28 mouse cellular contexts compared by ENCODE assay signal in genomic region chr5:96402555-96402954, GRCm38 (mm10). TPM values are rescaled to one million over a fixed set of nuclear protein-coding genes. Genes with fewer than 3 reads are reported as not detected.
A peak's percentile ranks its signal among the peaks of the same experiment; 100 is the strongest.
DNase-seq lines count a peak whose midpoint lies in the region; ATAC-seq and TF ChIP-seq lines count a peak whose summit lies in the region.
"Had no signal": no experiment of that assay in that cellular context is flagged by ENCODE, and none has a peak within 500 bp of the region (broad histone marks: within the 10 kb centered on the region; RNA-seq: fewer than 3 reads in every experiment).

No protein-coding gene starts in this region.

- no peak overlapping the region for H3K4me2 ChIP-seq in kidney, embryonic 14.5 days (replicated peaks; ENCODE audit: low read depth, low read length)
- H3K4me2 ChIP-seq in intestine, embryonic 16.5 days (ENCODE audit: low read depth, low read length): no peak overlapping the region
- no peak overlapping the region for H3K4me2 ChIP-seq in kidney, embryonic 16.5 days (replicated peaks; ENCODE audit: low read depth, low read length)
- H3K4me2 ChIP-seq: heart, embryonic 12.5 days; liver, embryonic 12.5 days; midbrain, embryonic 12.5 days; neural tube, embryonic 15.5 days had no signal

- intact Hi-C loops in left cerebral cortex, postnatal 10 days (cut with DNase I): no loop called here

- 0 out of 2 replicates have a peak, but pooled peaks cover 10% of the 10 kb centered on the region for H3K4me1 ChIP-seq in kidney, embryonic 14.5 days (ENCODE audit: control insufficient read depth, insufficient read depth, low read length)
- no peaks in the 10 kb centered on the region for H3K4me1 ChIP-seq in intestine, embryonic 16.5 days (ENCODE audit: control insufficient read depth, insufficient read depth, low read length)
- H3K4me1 ChIP-seq in kidney, embryonic 16.5 days (ENCODE audit: insufficient read depth, low read length): peaks cover 15% of the 10 kb centered on the region; the same call in 1 of the 2 replicates
- no peaks in the 10 kb centered on the region; the same call in 1 of the 2 replicates for H3K4me1 ChIP-seq in small intestine, adult 2 months (ENCODE audit: control insufficient read depth, insufficient read depth, insufficient read length, low read length)
- no peaks in the 10 kb centered on the region for H3K4me1 ChIP-seq in cerebellum, adult 2 months (ENCODE audit: control insufficient read depth, insufficient read depth, low read length)
- H3K4me1 ChIP-seq: liver, embryonic 12.5 days had no signal

- H3K9me3 ChIP-seq in kidney, embryonic 14.5 days (ENCODE audit: control insufficient read depth, low read length): no peaks in the 10 kb centered on the region
- no peaks in the 10 kb centered on the region for H3K9me3 ChIP-seq in intestine, embryonic 16.5 days (ENCODE audit: control insufficient read depth, low read length)
- H3K9me3 ChIP-seq in kidney, embryonic 16.5 days (ENCODE audit: low read length): no peaks in the 10 kb centered on the region
- H3K9me3 ChIP-seq: embryonic facial prominence, embryonic 10.5 days; G1E; heart, embryonic 12.5 days; liver, embryonic 12.5 days; midbrain, embryonic 12.5 days; neural tube, embryonic 15.5 days had no signal

- TF ChIP-seq POLR2A in small intestine, adult 2 months (IDR thresholded peaks at IDR 0.05; ENCODE audit: low read depth, low read length): no peak
- TF ChIP-seq POLR2A in cerebellum, adult 2 months (IDR thresholded peaks at IDR 0.05; ENCODE audit: borderline replicate concordance, insufficient read depth, low read length): no peak

- no peak overlapping the region for H3K9ac ChIP-seq in kidney, embryonic 14.5 days (ENCODE audit: low read depth, low read length)
- H3K9ac ChIP-seq in intestine, embryonic 16.5 days (ENCODE audit: low read depth, low read length): no peak overlapping the region
- H3K9ac ChIP-seq in kidney, embryonic 16.5 days (replicated peaks; ENCODE audit: low read length): no peak overlapping the region
- H3K9ac ChIP-seq: forebrain, postnatal 0 days; heart, embryonic 12.5 days; liver, embryonic 12.5 days; midbrain, embryonic 12.5 days; neural tube, embryonic 15.5 days had no signal

- no peak overlapping the region for H3K27ac ChIP-seq in kidney, embryonic 14.5 days (ENCODE audit: low read depth, low read length)
- H3K27ac ChIP-seq in intestine, embryonic 16.5 days (ENCODE audit: low read length): peak overlapping the region; percentile 55
- no peak overlapping the region for H3K27ac ChIP-seq in kidney, embryonic 16.5 days (ENCODE audit: low read length)
- peak overlapping the region; percentile 84 for H3K27ac ChIP-seq in small intestine, adult 2 months (ENCODE audit: insufficient read depth, low read depth, low read length)
- no peak overlapping the region for H3K27ac ChIP-seq in cerebellum, adult 2 months (ENCODE audit: insufficient read depth, low read length)
- H3K27ac ChIP-seq: embryonic facial prominence, embryonic 10.5 days; hindbrain, postnatal 0 days; liver, embryonic 12.5 days; midbrain, embryonic 12.5 days; neural tube, embryonic 15.5 days had no signal

- H3K27me3 ChIP-seq in kidney, embryonic 14.5 days (ENCODE audit: control insufficient read depth, insufficient read depth, low read length): no peaks in the 10 kb centered on the region
- no peaks in the 10 kb centered on the region for H3K27me3 ChIP-seq in intestine, embryonic 16.5 days (replicated peaks; ENCODE audit: control insufficient read depth, insufficient read depth, low read length)
- H3K27me3 ChIP-seq in kidney, embryonic 16.5 days (ENCODE audit: insufficient read depth, low read length): no peaks in the 10 kb centered on the region
- H3K27me3 ChIP-seq in small intestine, adult 2 months (ENCODE audit: control insufficient read depth, insufficient read depth, low read length): no peaks in the 10 kb centered on the region
- H3K27me3 ChIP-seq in cerebellum, adult 2 months (ENCODE audit: control insufficient read depth, insufficient read depth, low read length): no peaks in the 10 kb centered on the region
- H3K27me3 ChIP-seq: CH12.LX; heart, embryonic 12.5 days; liver, embryonic 12.5 days; midbrain, embryonic 12.5 days; neural tube, embryonic 15.5 days; Patski had no signal

- DNase-seq in kidney, adult 18-20 months: peak; percentile 28
- no peak for DNase-seq in cerebellum, adult 2 months
- DNase-seq in left cerebral cortex, postnatal 10 days (ENCODE audit: extremely low spot score in 1 of 2, low spot score in 2 of 2): no peak
- DNase-seq in urinary bladder, adult 2 months (ENCODE audit: low spot score): no peak
- DNase-seq: adrenal gland, adult 2 months; B cell, adult 2 months; cerebellum, adult 9-10 months; forebrain, postnatal 0 days; gastrocnemius, postnatal 36 days; heart, postnatal 10 days; lung, adult 18-20 months; lung, postnatal 14 days; thymus, adult 2 months had no signal

- WGBS in kidney, embryonic 14.5 days: 65% methylated on average over 3 of the region's 3 CpGs
- 48% methylated on average over 3 of the region's 3 CpGs for WGBS in intestine, embryonic 16.5 days
- 70% methylated on average over 3 of the region's 3 CpGs for WGBS in kidney, embryonic 16.5 days
- 14% methylated on average over 3 of the region's 3 CpGs for WGBS in small intestine, adult 2 months
- WGBS in cerebellum, adult 2 months: 60% methylated on average over 3 of the region's 3 CpGs

- H3K36me3 ChIP-seq in kidney, embryonic 14.5 days (ENCODE audit: control insufficient read depth, insufficient read depth, low read length): no peaks in the 10 kb centered on the region
- no peaks in the 10 kb centered on the region for H3K36me3 ChIP-seq in intestine, embryonic 16.5 days (ENCODE audit: control insufficient read depth, insufficient read depth, low read length)
- no peaks in the 10 kb centered on the region; the same call in 1 of the 2 replicates for H3K36me3 ChIP-seq in kidney, embryonic 16.5 days (ENCODE audit: insufficient read depth, low read length)
- no peaks in the 10 kb centered on the region for H3K36me3 ChIP-seq in small intestine, adult 2 months (ENCODE audit: control insufficient read depth, insufficient read depth, low read length)
- H3K36me3 ChIP-seq: embryonic facial prominence, embryonic 10.5 days; G1E; heart, embryonic 12.5 days; liver, embryonic 12.5 days; midbrain, embryonic 12.5 days; neural tube, embryonic 15.5 days had no signal

- no peak for TF ChIP-seq CTCF in small intestine, adult 2 months (IDR thresholded peaks at IDR 0.05; ENCODE audit: extremely low read depth, insufficient read length, insufficient replicate concordance, low read depth, low read length)
- no peak for TF ChIP-seq CTCF in cerebellum, adult 2 months (IDR thresholded peaks at IDR 0.05; ENCODE audit: borderline replicate concordance, insufficient read depth, low read depth, low read length)

- ATAC-seq in kidney, embryonic 14.5 days (ENCODE audit: low FRiP score, low TSS enrichment): no peak
- ATAC-seq in intestine, embryonic 16.5 days: peak; percentile 97
- ATAC-seq in kidney, embryonic 16.5 days (ENCODE audit: low FRiP score, low TSS enrichment): peak; percentile 42; the same call in 1 of the 2 replicates
- ATAC-seq: hindbrain, postnatal 0 days; liver, embryonic 12.5 days; Patski had no signal

- H3K4me3 ChIP-seq in kidney, embryonic 14.5 days (ENCODE audit: low read length): no peak overlapping the region
- no peak overlapping the region for H3K4me3 ChIP-seq in intestine, embryonic 16.5 days (ENCODE audit: low read length)
- H3K4me3 ChIP-seq in kidney, embryonic 16.5 days (ENCODE audit: low read length): no peak overlapping the region
- H3K4me3 ChIP-seq in small intestine, adult 2 months (ENCODE audit: low read depth, low read length): no peak overlapping the region
- H3K4me3 ChIP-seq in cerebellum, adult 2 months (replicated peaks; ENCODE audit: insufficient read depth, low read depth, low read length): no peak overlapping the region
- H3K4me3 ChIP-seq: embryonic facial prominence, embryonic 10.5 days; heart, embryonic 12.5 days; liver, embryonic 12.5 days; midbrain, embryonic 12.5 days; neural tube, embryonic 15.5 days had no signal

RNA-seq across cellular contexts. Expression of gene Fras1, which starts 28.8 kb away (rescaled TPM):
- polyA plus RNA-seq in kidney, embryonic 14.5 days (2014; fragmentation: Nextera tagmentation; extraction: Ambion mirVana): 43.7 and 71.3 TPM in 2 replicates
- 12.7 and 13.9 TPM in 2 replicates for polyA plus RNA-seq in intestine, embryonic 16.5 days (2015; fragmentation: Nextera tagmentation; extraction: Ambion mirVana)
- polyA plus RNA-seq in kidney, embryonic 16.5 days (2015; fragmentation: Nextera tagmentation; extraction: Ambion mirVana): 30.3 and 42.2 TPM in 2 replicates
- 0.29 and 0.56 TPM in 2 replicates for polyA plus RNA-seq in small intestine, adult 2 months (2012; rRNA removed)
- 1.1 and 1.2 TPM in 2 replicates for polyA plus RNA-seq in cerebellum, adult 2 months (2012; rRNA removed)
- 10 to 100 TPM; 22.0 to 22.5 TPM for total RNA-seq in left cerebral cortex, postnatal 10 days (2021)
- polyA plus RNA-seq in urinary bladder, adult 2 months (2012; rRNA removed): 3.0 and 3.3 TPM in 2 replicates
- total RNA-seq: common myeloid progenitor, adult 5-6 weeks; megakaryocyte, adult 5-6 weeks had no signal

Comparison
In these comparisons a context has a peak if more than half of its experiments do, and no peak if none do; other contexts are left out.
1. H3K27ac ChIP-seq: peak in intestine, embryonic 16.5 days (single experiment) and small intestine, adult 2 months (single experiment); none in kidney, embryonic 14.5 days (single experiment), kidney, embryonic 16.5 days (single experiment) and cerebellum, adult 2 months (single experiment).